Mouse (Mus musculus) intestine, embryonic 15.5 days (tissue): ENCODE measurements around the gene Fbxw7. TPM values are rescaled to one million over a fixed set of nuclear protein-coding genes. Genes with fewer than 3 reads are reported as not detected.

Experiments used
- ATAC-seq: fragments of 200-750 bp; cut with Nextera tagmentation; 2 replicates; pipeline ENCODE4 v1.8.0; 2017; ENCODE audit warnings: moderate TSS enrichment, moderate library complexity
- H3K27ac ChIP-seq: fragments of 300-500 bp; sonication (generic); 2 replicates; pipeline ENCODE4 v1.5.1; 2015; ENCODE audit warnings: mild to moderate bottlenecking, inconsistent platforms
- H3K27me3 ChIP-seq: fragments of 300-500 bp; sonication (generic); replicated peaks from 2 replicates; pipeline ENCODE4 v1.6.1; 2015; ENCODE audit warnings: inconsistent platforms
- H3K36me3 ChIP-seq: fragments of 300-500 bp; sonication (generic); 2 replicates; pipeline ENCODE4 v1.6.1; 2015; ENCODE audit warnings: inconsistent platforms
- H3K4me1 ChIP-seq: fragments of 300-500 bp; sonication (generic); replicated peaks from 2 replicates; pipeline ENCODE4 v1.6.1; 2015; ENCODE audit warnings: inconsistent platforms
- H3K4me2 ChIP-seq: fragments of 300-500 bp; sonication (generic); replicated peaks from 2 replicates; pipeline ENCODE4 v1.6.1; 2015; ENCODE audit warnings: mild to moderate bottlenecking, inconsistent platforms
- H3K4me3 ChIP-seq: fragments of 300-500 bp; sonication (generic); replicated peaks from 2 replicates; pipeline ENCODE4 v1.5.1; 2015; ENCODE audit warnings: inconsistent platforms
- H3K9ac ChIP-seq: fragments of 300-500 bp; sonication (generic); 2 replicates; pipeline ENCODE4 v1.6.1; 2015; ENCODE audit warnings: inconsistent platforms
- H3K9me3 ChIP-seq: fragments of 300-500 bp; sonication (generic); 2 replicates; pipeline ENCODE4 v1.6.1; 2016; ENCODE audit warnings: inconsistent platforms
- WGBS: fragments of 180-500 bp; shearing (Covaris S2); methylation state at CpG from one replicate; pipeline ENCODE4 v1.1.7; 2015; 5-methylcytosine and 5-hydroxymethylcytosine counted together
- polyA plus RNA-seq: library from polyadenylated mRNA; unstranded; fragments of >200 nt; fragmentation: Nextera tagmentation; extraction: Ambion mirVana; gene quantifications from 2 replicates; pipeline ENCODE4 v1.2.1, GENCODE M21; 2015

Gene Fbxw7
- polyA plus RNA-seq, 1 experiment from 2014 or later = 10.4 TPM

DNA sequence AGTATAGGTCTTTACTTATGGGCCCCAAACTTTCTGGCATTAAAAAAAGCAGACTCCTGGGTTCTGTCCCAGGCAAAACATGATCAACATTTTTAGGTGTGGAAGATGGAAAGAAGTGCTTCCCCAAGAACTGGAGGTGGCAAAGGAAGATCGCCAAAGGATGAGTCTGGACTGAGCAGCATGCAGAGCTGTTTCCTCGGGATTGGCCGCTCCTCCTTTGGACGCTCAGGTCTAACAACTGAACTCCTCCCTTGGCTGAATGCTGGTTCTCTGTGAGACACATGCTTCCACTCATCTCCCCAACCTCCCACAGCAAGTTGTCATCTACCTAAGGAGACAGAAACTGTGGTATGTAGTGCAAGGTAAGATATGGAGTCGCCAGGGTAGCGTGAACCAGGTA, 206.7 kb downstream of the Fbxw7 start:
- Histone ChIP-seq H3K27me3 (no peaks in the 10 kb centered on the region), H3K27ac (no peak overlapping the region), H3K4me1 (no peaks in the 10 kb centered on the region)

DNA sequence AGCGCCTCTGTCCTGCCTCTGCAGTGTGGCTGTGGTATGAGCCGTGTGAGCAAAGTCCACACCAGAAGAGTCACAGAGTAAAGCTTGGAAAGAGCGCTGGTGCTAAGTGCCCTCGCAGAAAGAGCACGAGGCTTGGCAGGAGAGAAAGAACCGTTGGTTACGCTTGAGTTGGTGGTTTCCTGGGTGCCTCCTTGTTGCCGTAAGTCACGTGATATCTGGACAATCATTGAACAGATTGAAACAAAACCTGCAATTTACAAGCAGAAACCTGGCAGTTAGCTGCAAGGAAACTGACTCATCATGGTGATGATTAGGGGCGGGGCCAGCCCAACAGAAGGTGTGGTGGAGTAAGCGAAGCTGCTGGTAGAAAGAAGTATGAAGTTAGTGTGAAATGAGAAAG, 207.7 kb downstream of the Fbxw7 start:
- H3K4me2 ChIP-seq = no peak overlapping the region
- no peak overlapping the region for H3K9ac ChIP-seq
- 68% methylated on average over 11 of the region's 11 CpGs for WGBS
- no peaks in the 10 kb centered on the region for H3K36me3 ChIP-seq
- no peak overlapping the region for H3K4me3 ChIP-seq
- H3K27ac ChIP-seq = no peak overlapping the region
- no peaks in the 10 kb centered on the region for H3K9me3 ChIP-seq
- peak; percentile 81 for ATAC-seq
- no peaks in the 10 kb centered on the region for H3K27me3 ChIP-seq
- no peaks in the 10 kb centered on the region for H3K4me1 ChIP-seq

More for the DNA sequence above, 206.7 kb downstream of the Fbxw7 start:
- Histone ChIP-seq H3K9me3 (no peaks in the 10 kb centered on the region), H3K4me3 (no peak overlapping the region), H3K4me2 (no peak overlapping the region), H3K9ac (no peak overlapping the region), H3K36me3 (no peaks in the 10 kb centered on the region)
- no peak for ATAC-seq
- 95% methylated on average over 6 of the region's 6 CpGs for WGBS

DNA sequence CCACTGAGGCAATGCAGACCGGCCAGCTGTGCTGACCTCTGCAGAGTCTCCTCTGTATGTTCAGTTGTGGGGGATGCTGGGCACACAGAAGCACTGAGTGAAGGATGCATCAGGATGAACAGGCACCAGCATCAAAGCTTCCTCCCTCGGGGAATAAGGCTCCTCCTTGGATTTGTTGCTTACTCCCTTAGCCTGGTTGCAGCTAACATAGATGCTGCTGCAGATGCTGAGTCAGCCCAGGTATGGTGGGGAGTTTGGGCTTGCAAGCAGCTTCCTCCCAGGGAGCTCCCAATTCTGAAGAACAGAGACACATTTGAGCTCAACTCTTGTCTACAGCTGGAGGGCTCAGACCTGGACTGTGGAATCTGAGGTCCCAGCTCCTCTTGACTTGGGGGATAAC, 209.2 kb downstream of the Fbxw7 start:
- Histone ChIP-seq H3K36me3 (no peaks in the 10 kb centered on the region), H3K9me3 (no peaks in the 10 kb centered on the region), H3K4me1 (no peaks in the 10 kb centered on the region), H3K4me3 (no peak overlapping the region), H3K27ac (no peak overlapping the region), H3K4me2 (no peak overlapping the region), H3K9ac (no peak overlapping the region), H3K27me3 (no peaks in the 10 kb centered on the region)
- WGBS = 63% methylated on average over 2 of the region's 2 CpGs
- ATAC-seq = no peak

DNA sequence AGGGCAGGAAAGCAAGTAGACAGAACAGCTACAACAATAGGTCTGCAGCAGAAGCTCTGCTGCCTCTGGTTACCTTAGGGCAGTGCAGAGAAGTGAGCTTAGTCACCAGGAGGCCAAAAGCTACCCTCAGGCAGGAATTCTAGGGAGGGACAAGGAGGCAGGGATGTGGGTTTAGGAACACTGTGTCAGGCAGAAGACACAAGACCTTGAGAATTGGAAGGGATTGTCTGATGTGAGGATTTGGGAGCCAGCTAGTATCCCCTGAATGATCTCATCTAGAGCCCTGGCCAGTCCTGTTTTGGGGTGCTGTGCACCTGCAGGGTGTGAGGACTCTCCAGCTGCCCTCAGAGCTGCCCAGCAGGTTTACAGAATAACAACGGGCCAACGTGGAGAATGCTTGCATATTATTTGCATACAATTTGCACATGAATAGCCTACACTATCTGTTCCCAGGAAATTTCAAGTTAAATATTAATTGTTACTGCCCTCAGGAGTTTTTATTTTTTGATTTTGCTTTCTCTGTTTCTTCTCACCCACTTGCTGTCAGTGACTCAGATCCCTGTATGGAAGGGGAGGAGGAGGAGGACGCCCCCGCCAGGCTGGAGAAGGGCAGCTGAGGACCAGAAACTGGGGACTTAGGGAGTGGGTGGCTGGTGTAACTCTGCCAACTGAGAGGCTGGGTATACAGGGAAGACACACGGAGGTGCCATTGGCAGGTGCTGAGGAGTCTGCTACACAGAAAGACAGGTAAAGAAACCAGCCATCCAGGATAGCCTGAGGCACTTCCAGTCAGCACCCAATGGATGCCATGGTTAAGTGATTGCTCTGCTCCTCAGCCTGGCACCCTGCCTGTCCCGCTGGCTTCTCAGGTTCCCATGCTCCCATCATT, 210.0 kb downstream of the Fbxw7 start:
- no peak for ATAC-seq
- Histone ChIP-seq H3K4me2 (no peak overlapping the region), H3K27ac (no peak overlapping the region), H3K4me3 (no peak overlapping the region), H3K27me3 (no peaks in the 10 kb centered on the region), H3K36me3 (no peaks in the 10 kb centered on the region), H3K9me3 (no peaks in the 10 kb centered on the region), H3K9ac (no peak overlapping the region), H3K4me1 (no peaks in the 10 kb centered on the region)
- WGBS = 31% methylated on average over 6 of the region's 6 CpGs

Other genes with a start within 250 kb of the Fbxw7 start
- 47.0 and 53.1 TPM in 2 replicates for gene Arfip1, start 232.6 kb upstream of the Fbxw7 start, polyA plus RNA-seq
- gene Tigd4, start 221.7 kb upstream of the Fbxw7 start, polyA plus RNA-seq = not detected in 2 replicates
- gene Tmem154, start 149.1 kb upstream of the Fbxw7 start, polyA plus RNA-seq = 0.98 and 1.2 TPM in 2 replicates